Mouse (Mus musculus): ENCODE results near the gene Med27. TPM values are rescaled to one million over a fixed set of nuclear protein-coding genes. Genes with fewer than 3 reads are reported as not detected.

The Med27 gene
- polyA plus RNA-seq, 1 experiment from 2014 or later, result 96.9 TPM

DNA sequence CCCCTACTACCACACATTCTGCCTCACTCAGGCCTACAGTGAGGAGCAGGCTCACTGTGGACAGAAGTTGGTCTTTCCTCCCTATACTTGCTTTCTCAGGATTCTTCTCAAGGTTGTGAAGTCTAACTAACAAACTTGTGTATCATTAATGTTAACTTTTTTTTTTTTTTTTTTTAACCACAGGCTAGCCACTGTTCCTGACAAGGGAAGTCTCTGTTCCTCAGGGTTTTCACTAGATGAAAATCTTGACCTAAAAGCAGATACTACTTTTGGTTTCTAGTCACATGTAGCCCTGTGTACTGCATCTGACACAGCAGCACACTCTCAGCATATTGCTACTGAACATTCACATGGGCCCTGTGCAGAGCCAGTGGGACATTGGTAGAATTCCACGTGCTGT lies 55.2 kb downstream of the Med27 start:
- Histone ChIP-seq H3K4me1 (peaks cover 27% of the 10 kb centered on the region), H3K4me2 (replicated peaks) (no peak overlapping the region), H3K27ac (replicated peaks) (no peak overlapping the region), H3K27me3 (no peaks in the 10 kb centered on the region), H3K4me3 (no peak overlapping the region), H3K36me3 (no peaks in the 10 kb centered on the region), H3K9me3 (no peaks in the 10 kb centered on the region), H3K9ac (replicated peaks) (no peak overlapping the region)
- ATAC-seq (replicated peaks), result no peak
- WGBS, result 79% methylated on average over 1 of the region's 1 CpGs

DNA sequence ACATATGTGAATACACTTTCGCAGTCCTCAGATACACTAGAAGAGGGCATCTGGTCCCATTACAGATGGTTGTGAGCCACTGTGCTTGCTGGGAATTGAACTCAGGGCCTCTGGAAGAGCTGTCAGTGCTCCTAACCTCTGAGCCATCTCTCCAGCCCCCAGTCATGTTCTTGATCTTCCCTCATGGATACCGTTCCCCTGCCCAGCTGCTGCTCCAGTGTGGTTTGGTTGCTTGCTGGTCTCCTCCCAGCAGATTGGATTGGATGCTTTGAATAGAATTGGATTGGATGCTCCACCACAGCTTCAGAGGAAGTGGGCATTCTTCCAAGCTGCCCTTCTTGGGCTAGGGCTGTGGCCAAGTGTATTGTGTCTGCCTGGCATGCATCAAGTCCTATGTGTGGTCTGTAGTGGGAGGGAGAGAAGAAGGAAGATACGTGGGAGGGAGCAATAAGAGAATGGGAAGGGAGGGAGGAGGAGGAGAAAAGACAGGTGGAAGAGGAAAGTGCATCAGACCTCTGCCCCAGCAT lies 56.0 kb downstream of the Med27 start:
- no peak overlapping the region for H3K4me3 ChIP-seq
- 0 out of 2 replicates have a peak, but pooled peaks have one; percentile 61 for ATAC-seq (replicated peaks)
- H3K27ac ChIP-seq (replicated peaks), result no peak overlapping the region
- no peak overlapping the region for H3K4me2 ChIP-seq (replicated peaks)
- peaks cover 34% of the 10 kb centered on the region for H3K4me1 ChIP-seq
- WGBS, result 60% methylated on average over 3 of the region's 3 CpGs
- no peaks in the 10 kb centered on the region for H3K27me3 ChIP-seq
- no peak overlapping the region for H3K9ac ChIP-seq (replicated peaks)
- H3K9me3 ChIP-seq, result no peaks in the 10 kb centered on the region
- H3K36me3 ChIP-seq, result no peaks in the 10 kb centered on the region

DNA sequence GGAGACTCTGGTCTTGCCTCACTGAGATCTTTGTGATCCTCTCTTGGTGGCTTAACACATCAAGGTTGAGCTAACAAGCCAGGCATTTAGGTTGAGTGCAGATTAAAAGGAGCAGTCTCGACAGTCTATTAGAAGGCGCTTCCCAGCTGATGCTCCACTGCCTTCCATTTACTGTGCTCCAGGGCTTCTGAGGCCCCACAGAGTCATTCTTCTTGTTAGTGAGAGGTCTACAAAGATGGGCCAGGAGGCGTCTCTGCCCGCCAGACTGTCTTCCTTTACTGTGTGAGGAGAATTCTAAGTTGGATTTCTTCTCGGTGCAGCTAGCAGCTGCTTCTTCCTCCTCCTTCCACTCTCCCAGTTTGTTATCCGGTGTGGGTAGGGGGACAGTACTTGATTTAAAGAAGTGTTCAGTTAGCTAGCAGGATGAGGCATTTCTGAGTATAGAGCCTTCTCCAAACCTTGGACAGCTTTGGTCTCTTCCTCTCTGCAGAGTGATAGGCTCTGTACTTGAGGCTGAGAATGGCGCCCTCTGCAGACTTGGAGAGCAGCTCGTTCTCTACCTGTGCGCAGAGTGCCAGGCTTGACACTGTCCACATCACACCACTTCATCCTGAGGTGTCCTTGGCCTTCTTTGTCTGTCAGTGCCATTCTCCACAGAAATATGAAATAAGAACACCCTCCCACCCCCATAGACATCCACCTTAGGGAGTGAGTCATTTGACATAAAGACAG lies 57.3 kb downstream of the Med27 start:
- no peak overlapping the region for H3K27ac ChIP-seq (replicated peaks)
- no peak overlapping the region for H3K9ac ChIP-seq (replicated peaks)
- H3K27me3 ChIP-seq, result no peaks in the 10 kb centered on the region
- no peak for ATAC-seq (replicated peaks)
- H3K4me1 ChIP-seq, result peaks cover 42% of the 10 kb centered on the region
- no peak overlapping the region for H3K4me2 ChIP-seq (replicated peaks)
- WGBS, result 56% methylated on average over 9 of the region's 9 CpGs
- no peaks in the 10 kb centered on the region for H3K9me3 ChIP-seq
- H3K4me3 ChIP-seq, result no peak overlapping the region
- H3K36me3 ChIP-seq, result no peaks in the 10 kb centered on the region

DNA sequence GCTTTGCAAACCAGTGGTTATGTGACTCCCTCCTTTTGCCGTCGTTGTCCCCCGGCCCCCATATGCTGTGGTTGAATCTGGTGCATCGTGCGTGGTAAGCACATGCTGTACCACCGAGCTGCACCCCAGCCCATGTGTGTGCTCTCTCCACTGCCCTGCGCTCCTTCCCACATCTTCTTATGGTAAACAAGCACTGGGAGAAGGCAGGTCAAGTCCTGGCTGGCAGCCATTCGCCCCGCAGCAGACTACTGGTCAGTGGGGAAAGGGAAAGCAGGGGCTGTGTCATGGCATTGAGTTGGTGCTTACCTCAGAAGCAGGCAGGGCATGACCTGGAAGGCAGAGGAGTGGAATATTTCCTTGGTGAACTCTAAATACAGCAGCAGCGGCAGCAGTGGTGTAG lies 58.3 kb downstream of the Med27 start:
- no peak overlapping the region for H3K27ac ChIP-seq (replicated peaks)
- H3K4me1 ChIP-seq, result peaks cover 42% of the 10 kb centered on the region
- 85% methylated on average over 10 of the region's 10 CpGs for WGBS
- H3K36me3 ChIP-seq, result no peaks in the 10 kb centered on the region
- no peaks in the 10 kb centered on the region for H3K9me3 ChIP-seq
- ATAC-seq (replicated peaks), result no peak
- no peak overlapping the region for H3K4me3 ChIP-seq
- H3K4me2 ChIP-seq (replicated peaks), result no peak overlapping the region
- no peak overlapping the region for H3K9ac ChIP-seq (replicated peaks)
- no peaks in the 10 kb centered on the region for H3K27me3 ChIP-seq

DNA sequence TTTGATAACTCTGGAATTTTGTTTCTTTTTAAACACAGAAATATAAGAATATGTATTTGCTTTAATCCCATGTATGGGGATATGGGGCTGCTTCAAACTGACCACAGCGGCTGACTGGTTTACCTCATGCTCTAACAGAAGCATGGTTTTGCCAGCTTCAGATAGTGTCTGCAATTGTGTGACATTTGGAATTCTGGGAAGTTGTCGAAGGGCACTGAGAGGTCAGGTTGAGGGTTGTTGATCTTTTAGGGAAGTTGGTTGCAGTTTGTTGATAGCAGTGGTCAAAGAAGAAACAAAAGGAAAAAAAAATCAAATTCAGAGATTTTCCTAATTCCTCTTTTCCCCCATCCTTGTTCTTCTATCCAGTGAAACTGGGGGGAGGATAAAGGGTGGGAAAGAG lies 59.2 kb downstream of the Med27 start:
- no peak overlapping the region for H3K4me2 ChIP-seq (replicated peaks)
- no peaks in the 10 kb centered on the region for H3K27me3 ChIP-seq
- H3K9me3 ChIP-seq, result no peaks in the 10 kb centered on the region
- H3K9ac ChIP-seq (replicated peaks), result no peak overlapping the region
- WGBS, result 95% methylated on average over 2 of the region's 2 CpGs
- no peak overlapping the region for H3K27ac ChIP-seq (replicated peaks)
- H3K4me3 ChIP-seq, result no peak overlapping the region
- peaks cover 39% of the 10 kb centered on the region for H3K4me1 ChIP-seq
- ATAC-seq (replicated peaks), result no peak
- no peaks in the 10 kb centered on the region for H3K36me3 ChIP-seq

DNA sequence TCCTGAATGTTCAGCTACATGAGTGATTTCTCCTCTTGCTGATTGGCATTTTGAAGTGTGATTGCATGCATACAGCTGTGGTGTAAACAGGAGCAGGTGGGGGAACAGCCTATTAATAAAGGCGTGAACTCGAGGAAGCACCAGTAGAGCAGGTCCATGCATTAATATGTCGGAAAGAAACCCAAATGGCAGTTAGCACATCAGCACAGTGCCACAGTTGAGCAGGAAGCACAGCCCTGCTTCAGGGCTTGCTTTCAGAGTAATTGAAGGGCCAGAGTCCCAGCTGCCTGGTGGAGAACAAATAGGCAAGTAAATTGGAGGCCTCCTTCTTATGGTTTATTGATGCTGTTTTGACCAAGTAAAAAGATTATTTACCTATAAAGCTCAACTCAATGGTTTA lies 60.7 kb downstream of the Med27 start:
- Histone ChIP-seq H3K4me2 (replicated peaks) (no peak overlapping the region), H3K27me3 (no peaks in the 10 kb centered on the region), H3K9me3 (no peaks in the 10 kb centered on the region), H3K9ac (replicated peaks) (no peak overlapping the region), H3K36me3 (no peaks in the 10 kb centered on the region), H3K4me3 (no peak overlapping the region), H3K4me1 (peaks cover 37% of the 10 kb centered on the region), H3K27ac (replicated peaks) (peak overlapping the region; percentile 71)
- ATAC-seq (replicated peaks), result 0 out of 2 replicates have a peak, but pooled peaks have one; percentile 41
- WGBS, result 33% methylated on average over 3 of the region's 3 CpGs

DNA sequence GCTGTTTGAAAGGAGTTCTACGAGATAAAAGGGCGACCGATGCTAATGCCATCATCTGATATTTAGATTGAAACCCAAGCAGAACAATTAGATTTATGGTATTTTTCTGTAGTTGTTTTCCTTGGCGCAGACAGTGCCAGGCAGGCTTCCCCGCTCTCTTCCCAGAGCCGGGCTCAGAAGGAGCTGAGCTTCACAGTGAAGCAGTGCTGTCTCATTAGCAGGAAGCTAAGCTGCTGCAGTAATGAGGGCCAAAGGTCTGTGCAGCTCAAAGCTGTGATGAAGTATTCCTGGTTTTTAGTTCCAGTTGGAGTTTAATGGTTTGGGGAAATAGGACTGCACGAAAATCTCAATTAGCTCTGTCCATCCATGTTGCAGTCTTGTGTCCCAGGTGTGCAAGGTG lies 61.1 kb downstream of the Med27 start:
- no peak for ATAC-seq (replicated peaks)
- no peaks in the 10 kb centered on the region for H3K36me3 ChIP-seq
- H3K27me3 ChIP-seq, result no peaks in the 10 kb centered on the region
- no peak overlapping the region for H3K9ac ChIP-seq (replicated peaks)
- peak overlapping the region; percentile 71 for H3K27ac ChIP-seq (replicated peaks)
- 32% methylated on average over 7 of the region's 7 CpGs for WGBS
- no peak overlapping the region for H3K4me2 ChIP-seq (replicated peaks)
- H3K4me3 ChIP-seq, result no peak overlapping the region
- H3K9me3 ChIP-seq, result no peaks in the 10 kb centered on the region
- H3K4me1 ChIP-seq, result peaks cover 35% of the 10 kb centered on the region

DNA sequence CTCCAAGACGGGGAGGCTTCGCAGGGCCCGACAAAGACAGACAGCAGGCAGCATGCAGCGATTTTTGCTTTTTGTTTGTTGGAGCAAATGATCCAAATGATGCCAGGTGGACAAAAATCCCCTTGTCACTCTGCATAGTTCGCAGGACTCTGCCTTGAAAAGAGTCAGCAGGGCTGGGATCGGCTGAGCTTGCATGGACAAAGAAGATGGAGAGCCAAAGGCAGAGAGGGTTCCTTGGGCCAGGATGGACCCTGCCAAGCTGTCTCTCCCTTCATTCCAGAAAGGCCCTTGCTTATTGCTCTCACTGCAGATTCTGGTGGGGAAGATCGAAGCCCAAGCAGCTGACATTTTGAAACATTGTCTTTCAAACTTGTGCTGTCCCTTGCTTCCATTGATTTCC lies 64.3 kb downstream of the Med27 start:
- no peaks in the 10 kb centered on the region for H3K36me3 ChIP-seq
- no peak overlapping the region for H3K4me3 ChIP-seq
- no peak overlapping the region for H3K27ac ChIP-seq (replicated peaks)
- H3K4me2 ChIP-seq (replicated peaks), result no peak overlapping the region
- ATAC-seq (replicated peaks), result no peak
- no peak overlapping the region for H3K9ac ChIP-seq (replicated peaks)
- 61% methylated on average over 7 of the region's 7 CpGs for WGBS
- no peaks in the 10 kb centered on the region for H3K27me3 ChIP-seq
- H3K4me1 ChIP-seq, result peaks cover 41% of the 10 kb centered on the region
- no peaks in the 10 kb centered on the region for H3K9me3 ChIP-seq

DNA sequence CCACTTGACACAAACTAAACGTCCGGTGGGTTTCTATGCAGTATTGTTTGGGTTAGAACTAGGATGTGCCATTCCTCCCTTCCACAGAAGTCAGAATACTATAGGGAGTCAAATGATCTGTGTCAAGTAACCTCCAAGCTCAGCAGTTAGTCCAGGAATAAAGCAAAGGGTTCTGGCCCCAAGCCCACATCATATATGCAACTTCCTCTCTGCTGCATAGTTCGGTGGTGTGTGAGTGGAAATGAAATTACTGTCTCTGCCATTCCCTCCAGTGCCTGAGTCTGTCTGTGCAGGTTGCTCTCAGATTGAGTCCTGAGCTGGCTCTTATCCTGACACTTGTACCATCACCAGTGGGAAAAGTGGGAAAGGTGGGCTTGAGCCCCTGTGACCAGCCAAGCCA lies 65.8 kb downstream of the Med27 start:
- Histone ChIP-seq H3K9me3 (no peaks in the 10 kb centered on the region), H3K4me1 (peaks cover 35% of the 10 kb centered on the region), H3K27ac (replicated peaks) (no peak overlapping the region), H3K27me3 (no peaks in the 10 kb centered on the region), H3K36me3 (no peaks in the 10 kb centered on the region), H3K4me2 (replicated peaks) (no peak overlapping the region), H3K4me3 (no peak overlapping the region), H3K9ac (replicated peaks) (no peak overlapping the region)
- WGBS, result 75% methylated on average over 3 of the region's 3 CpGs
- no peak for ATAC-seq (replicated peaks)

DNA sequence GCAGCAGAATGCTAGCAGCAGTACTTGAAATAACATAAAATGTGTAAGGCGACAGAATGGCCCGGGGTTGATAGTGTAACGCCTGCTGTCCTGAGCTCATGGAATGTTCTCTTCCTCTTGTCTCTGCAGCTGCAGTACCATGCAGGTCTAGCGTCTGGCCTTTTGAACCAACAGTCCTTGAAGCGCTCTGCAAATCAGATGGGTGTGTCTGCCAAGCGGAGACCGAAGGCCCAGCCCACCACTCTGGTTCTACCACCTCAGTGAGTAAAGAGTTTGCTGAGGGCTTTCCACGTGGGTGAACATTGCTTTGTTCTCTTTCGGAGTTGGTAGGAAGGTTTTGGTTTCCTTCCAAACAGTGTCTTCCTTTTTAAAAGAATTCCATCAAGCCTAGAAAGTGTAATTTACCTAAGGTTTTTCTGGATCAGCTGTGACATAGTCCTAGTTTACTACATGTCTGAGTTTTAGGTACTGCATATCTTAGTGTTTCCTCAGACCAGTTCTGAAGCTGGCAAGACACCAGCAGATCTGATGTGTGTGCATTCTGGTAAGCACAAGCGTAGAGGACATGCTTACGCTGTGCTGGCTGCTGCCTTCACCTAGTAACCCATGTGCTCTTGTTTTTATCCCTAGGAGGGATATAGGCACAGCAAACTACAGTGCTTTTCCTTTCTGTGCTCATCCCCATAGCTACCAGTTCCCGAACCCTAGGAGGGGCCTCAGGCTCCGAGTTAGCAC lies 66.8 kb downstream of the Med27 start:
- 44% methylated on average over 13 of the region's 13 CpGs for WGBS
- H3K4me3 ChIP-seq, result no peak overlapping the region
- peak overlapping the region; percentile 51 for H3K27ac ChIP-seq (replicated peaks)
- H3K27me3 ChIP-seq, result no peaks in the 10 kb centered on the region
- no peaks in the 10 kb centered on the region for H3K9me3 ChIP-seq
- no peaks in the 10 kb centered on the region for H3K36me3 ChIP-seq
- no peak overlapping the region for H3K4me2 ChIP-seq (replicated peaks)
- H3K9ac ChIP-seq (replicated peaks), result no peak overlapping the region
- H3K4me1 ChIP-seq, result peaks cover 25% of the 10 kb centered on the region
- ATAC-seq (replicated peaks), result no peak

DNA sequence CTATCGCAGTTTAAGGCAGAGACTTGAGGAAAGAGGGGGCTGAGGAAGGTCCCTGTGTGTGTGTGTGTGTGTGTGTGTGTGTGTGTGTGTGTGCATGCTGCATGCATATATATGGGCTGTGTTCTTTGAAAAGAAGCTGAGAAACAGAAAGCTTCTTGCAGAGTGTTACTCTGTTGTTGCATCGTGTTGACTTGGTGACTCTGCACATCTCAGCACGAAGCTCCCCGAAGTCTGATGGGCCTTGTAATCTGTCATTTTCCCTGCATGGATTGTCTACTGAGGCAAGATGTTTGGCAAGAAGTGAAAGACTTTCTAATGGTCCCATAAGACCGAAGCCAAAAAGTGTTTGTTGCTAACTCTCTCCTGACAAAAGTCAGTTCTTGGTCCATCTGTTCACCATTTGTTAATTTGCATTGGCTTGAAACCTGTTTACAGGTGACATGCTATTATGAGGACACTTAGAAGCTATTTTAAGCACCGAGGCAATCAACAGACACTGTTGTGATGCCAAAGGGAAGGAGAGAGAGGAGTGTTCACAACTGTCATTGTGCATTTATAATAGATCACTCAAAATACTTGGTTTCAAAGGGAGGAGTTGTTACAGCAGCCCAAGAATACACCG lies 68.3 kb downstream of the Med27 start:
- Histone ChIP-seq H3K4me1 (peaks cover 33% of the 10 kb centered on the region), H3K4me2 (replicated peaks) (no peak overlapping the region), H3K36me3 (no peaks in the 10 kb centered on the region), H3K27ac (replicated peaks) (peak overlapping the region; percentile 41), H3K4me3 (no peak overlapping the region), H3K9ac (replicated peaks) (no peak overlapping the region), H3K9me3 (no peaks in the 10 kb centered on the region), H3K27me3 (no peaks in the 10 kb centered on the region)
- 66% methylated on average over 7 of the region's 7 CpGs for WGBS
- ATAC-seq (replicated peaks), result peak; percentile 32; the same call in 1 of the 2 replicates

DNA sequence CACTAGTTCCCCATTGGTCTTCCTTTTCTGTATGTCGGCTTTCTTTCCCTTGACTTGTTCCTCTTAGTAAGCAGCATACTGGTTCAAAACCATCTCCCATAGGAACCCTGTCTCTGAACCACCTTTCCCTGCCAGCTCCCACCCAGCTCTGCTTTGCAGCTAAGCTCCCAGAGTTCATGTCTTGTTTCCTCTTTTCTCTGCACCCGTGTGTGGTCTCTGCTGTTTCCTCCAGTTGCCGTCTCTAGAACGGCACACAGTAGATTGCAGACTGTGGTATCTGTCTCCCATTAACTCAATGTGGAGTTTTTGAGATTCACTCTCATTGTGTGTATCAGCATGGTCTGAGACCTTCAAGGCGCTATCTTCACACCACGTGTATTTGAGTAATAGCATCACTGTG lies 71.9 kb downstream of the Med27 start:
- Histone ChIP-seq H3K27ac (replicated peaks) (no peak overlapping the region), H3K27me3 (no peaks in the 10 kb centered on the region), H3K4me2 (replicated peaks) (no peak overlapping the region), H3K9ac (replicated peaks) (no peak overlapping the region), H3K9me3 (no peaks in the 10 kb centered on the region), H3K4me3 (no peak overlapping the region), H3K36me3 (no peaks in the 10 kb centered on the region), H3K4me1 (peaks cover 47% of the 10 kb centered on the region)
- WGBS, result 67% methylated on average over 6 of the region's 6 CpGs
- no peak for ATAC-seq (replicated peaks)

Data from forebrain, embryonic 15.5 days (tissue).